Mouse (Mus musculus) ES-CJ7 (cell line): Measurements from ENCODE around the gene Tusc2.
A peak's percentile ranks its signal among the peaks of the same experiment; 100 is the strongest.

Experiments used
- DNase-seq: peaks from one replicate; pipeline ENCODE4 v3.0.0; 2011; ENCODE audit warnings: low read depth, low spot score

The Tusc2 gene

GRCm38 (mm10) chr9:107545199-107545598 is 17.9 kb upstream of the Tusc2 start:
- no peak for DNase-seq

- peak; percentile 71 for DNase-seq
Measured at GRCm38 (mm10) chr9:107545602-107546001, 17.5 kb upstream of the Tusc2 start.

GRCm38 (mm10) chr9:107547026-107547425 is 16.0 kb upstream of the Tusc2 start, which contains the start of gene Zmynd10:
Gene Zmynd10 (plus strand): TSS chr9:107547298.
- peak; percentile 87 for DNase-seq

- no peak for DNase-seq
Measured at GRCm38 (mm10) chr9:107547957-107548356, 15.1 kb upstream of the Tusc2 start.

- DNase-seq = no peak
Measured at GRCm38 (mm10) chr9:107548820-107549219, 14.2 kb upstream of the Tusc2 start.

- DNase-seq = no peak
Measured at GRCm38 (mm10) chr9:107549297-107550074, 13.6 kb upstream of the Tusc2 start.

- DNase-seq = peak; percentile 64
Measured at GRCm38 (mm10) chr9:107550491-107551116, 12.5 kb upstream of the Tusc2 start.

- no peak for DNase-seq
Measured at GRCm38 (mm10) chr9:107551117-107551889, 11.8 kb upstream of the Tusc2 start, which contains the start of gene Rassf1. Gene Rassf1 (plus strand): TSS chr9:107551555.

GRCm38 (mm10) chr9:107551890-107552355 is 11.1 kb upstream of the Tusc2 start:
- no peak for DNase-seq

GRCm38 (mm10) chr9:107552690-107553393 is 10.2 kb upstream of the Tusc2 start:
- DNase-seq = no peak

- no peak for DNase-seq
Measured at GRCm38 (mm10) chr9:107553541-107554318, 9.3 kb upstream of the Tusc2 start.

- DNase-seq = peak; percentile 99
Measured at GRCm38 (mm10) chr9:107554319-107554825, 8.7 kb upstream of the Tusc2 start.

GRCm38 (mm10) chr9:107555031-107555457 is 8.0 kb upstream of the Tusc2 start:
- peak; percentile 65 for DNase-seq

- no peak for DNase-seq
Measured at GRCm38 (mm10) chr9:107555701-107556100, 7.4 kb upstream of the Tusc2 start.

- no peak for DNase-seq
Measured at GRCm38 (mm10) chr9:107556346-107556745, 6.7 kb upstream of the Tusc2 start.

- DNase-seq = peak; percentile 48
Measured at GRCm38 (mm10) chr9:107565556-107565955, 2.5 kb downstream of the Tusc2 start.

- peak; percentile 70 for DNase-seq
Measured at GRCm38 (mm10) chr9:107566041-107566709, 3.1 kb downstream of the Tusc2 start.

GRCm38 (mm10) chr9:107566855-107567254 is 3.8 kb downstream of the Tusc2 start:
- no peak for DNase-seq

- no peak for DNase-seq
Measured at GRCm38 (mm10) chr9:107567702-107568319, 4.8 kb downstream of the Tusc2 start, which contains the start of gene Hyal2. Gene Hyal2 (plus strand): TSS chr9:107567945.
